Mouse (Mus musculus) gastrocnemius, postnatal 36 days (tissue): ENCODE results near the gene Tmem119. TPM values are rescaled to one million over a fixed set of nuclear protein-coding genes. Genes with fewer than 3 reads are reported as not detected.
"Not testable (repeated sequence)": the region's sequence is repeated elsewhere in the genome, so short reads cannot be mapped to it uniquely, and the experiment has no call there.

Experiments
- DNase-seq, 2 experiments: peaks; one replicate each; pipeline ENCODE4 v3.0.0; 2022
- intact Hi-C: fragments of 180-260 bp; cut with DNase I; formaldehyde crosslinking; loops from one replicate; pipeline ENCODE4 v1.15.1; 2025
- total RNA-seq, 2 experiments: library from RNA; stranded (reverse); gene quantifications; 2 replicates each; pipeline ENCODE4 v1.2.3; 2021

The Tmem119 gene
- total RNA-seq, 2 experiments from 2014 or later = 2.2 to 2.7 TPM

DNA sequence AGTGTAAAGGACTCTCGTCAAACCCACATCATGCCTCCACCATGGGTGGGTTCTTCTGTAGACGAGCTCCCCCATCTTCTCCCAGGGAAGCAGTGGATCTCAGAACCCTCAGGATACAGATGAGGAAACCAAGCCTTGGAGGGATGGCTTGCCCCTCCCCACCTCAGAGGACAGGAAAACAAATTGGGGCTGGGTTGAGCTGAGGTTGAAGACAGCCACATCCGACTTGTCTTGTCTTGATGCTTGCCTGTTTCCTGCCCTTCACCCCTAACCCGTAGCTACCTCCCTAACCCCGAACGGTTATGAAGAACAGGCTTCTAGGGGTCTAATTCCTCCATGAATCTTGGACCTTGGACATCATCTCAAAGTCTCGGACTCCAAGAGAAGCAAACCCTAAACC lies 25.2 kb upstream of the Tmem119 start:
- DNase-seq = no peak
- intact Hi-C loops = no loop called here

DNA sequence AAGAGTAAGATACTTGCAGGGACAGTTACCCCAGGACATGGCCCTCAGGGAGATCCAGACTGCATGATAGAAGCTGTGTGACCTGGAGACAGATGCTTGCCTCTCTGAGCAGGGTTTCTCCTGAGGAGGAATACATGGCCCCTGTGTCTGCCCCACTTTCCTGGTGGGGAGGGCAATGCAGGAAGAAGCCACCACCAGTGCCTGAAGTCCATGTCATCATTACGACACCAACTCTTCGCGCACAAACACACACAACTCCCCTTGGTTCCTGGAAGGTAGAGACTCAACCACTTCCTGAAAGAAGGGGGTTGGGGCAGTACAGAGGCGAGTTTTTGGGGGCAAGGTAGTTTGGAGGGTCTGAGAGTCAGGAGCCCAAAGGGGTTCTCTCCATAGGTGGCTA lies 23.9 kb upstream of the Tmem119 start:
- intact Hi-C loops = no loop called here
- DNase-seq = no peak

DNA sequence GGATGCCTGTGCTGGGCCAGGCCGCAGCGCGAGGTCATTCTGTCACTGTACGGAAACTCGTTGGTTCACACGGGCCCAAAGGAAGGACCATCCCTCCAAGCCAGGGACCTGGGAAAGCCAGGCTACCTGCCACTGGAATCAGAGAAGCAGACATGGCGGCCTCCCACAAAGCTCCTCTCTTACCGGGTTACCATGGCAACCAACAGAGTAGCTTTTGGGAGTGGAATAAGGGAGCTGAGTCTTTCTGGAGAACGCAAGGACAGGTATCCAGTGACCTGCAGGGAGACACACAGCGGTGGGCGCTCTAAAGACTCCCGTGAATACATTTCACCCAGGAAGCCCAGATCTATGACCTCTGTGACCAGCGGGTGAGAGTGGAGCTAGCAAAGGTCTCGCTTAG lies 18.3 kb upstream of the Tmem119 start:
- no peak for DNase-seq
- intact Hi-C loops = loop anchor here (10.0 kb wide), 1 partner anchor 454 kb away; no protein-coding TSS in a partner anchor

DNA sequence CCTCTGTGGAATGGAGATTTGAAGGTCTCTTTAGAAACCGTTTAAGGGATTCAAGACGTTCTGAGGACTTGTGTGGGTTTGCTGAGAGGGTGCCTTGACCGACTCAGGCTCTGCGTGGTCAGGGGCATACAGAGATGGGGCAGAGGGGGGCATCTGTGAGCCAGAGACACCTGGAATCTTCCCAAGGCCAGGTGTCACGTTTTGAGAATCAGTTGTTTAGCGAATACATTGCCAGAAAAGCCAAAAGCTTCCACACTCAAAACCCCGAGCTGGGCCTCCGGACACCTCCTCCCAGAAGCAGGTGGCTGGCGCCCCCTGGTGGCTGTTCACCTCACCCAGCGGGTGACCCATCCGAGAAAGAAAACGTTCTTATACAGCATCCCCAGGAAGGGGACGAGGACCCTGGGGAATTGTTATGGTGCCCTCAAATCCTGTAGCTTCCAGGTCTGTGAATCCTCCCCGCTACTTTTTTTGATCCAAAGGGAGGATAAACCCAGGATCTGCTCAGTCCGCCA lies 15.4 kb upstream of the Tmem119 start:
- intact Hi-C loops = loop anchor here (1.0 to 10.0 kb wide), 2 partner anchors 40 to 451 kb away; no protein-coding TSS in a partner anchor
- DNase-seq = peak; percentile 55 to 74

DNA sequence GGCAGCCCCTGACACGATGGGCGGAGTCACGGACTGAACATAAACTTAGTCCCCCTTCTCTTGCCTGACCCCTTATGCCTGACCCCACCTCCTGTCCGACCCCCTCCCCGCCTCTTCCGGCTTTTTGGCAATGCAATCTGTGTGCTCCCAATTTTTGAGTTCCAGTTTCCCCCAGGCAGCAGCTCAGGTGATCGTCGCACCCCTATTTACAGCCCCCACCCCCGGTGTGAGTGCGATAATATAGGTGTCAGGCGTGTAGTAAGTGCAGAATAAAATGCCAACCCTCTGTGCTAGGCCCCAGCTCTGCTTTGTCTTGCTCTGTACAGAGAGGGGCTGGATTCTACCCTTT lies 14.7 kb upstream of the Tmem119 start:
- no peak for DNase-seq
- intact Hi-C loops = loop anchor here (1.0 to 10.0 kb wide), 2 partner anchors 40 to 450 kb away; no protein-coding TSS in a partner anchor

DNA sequence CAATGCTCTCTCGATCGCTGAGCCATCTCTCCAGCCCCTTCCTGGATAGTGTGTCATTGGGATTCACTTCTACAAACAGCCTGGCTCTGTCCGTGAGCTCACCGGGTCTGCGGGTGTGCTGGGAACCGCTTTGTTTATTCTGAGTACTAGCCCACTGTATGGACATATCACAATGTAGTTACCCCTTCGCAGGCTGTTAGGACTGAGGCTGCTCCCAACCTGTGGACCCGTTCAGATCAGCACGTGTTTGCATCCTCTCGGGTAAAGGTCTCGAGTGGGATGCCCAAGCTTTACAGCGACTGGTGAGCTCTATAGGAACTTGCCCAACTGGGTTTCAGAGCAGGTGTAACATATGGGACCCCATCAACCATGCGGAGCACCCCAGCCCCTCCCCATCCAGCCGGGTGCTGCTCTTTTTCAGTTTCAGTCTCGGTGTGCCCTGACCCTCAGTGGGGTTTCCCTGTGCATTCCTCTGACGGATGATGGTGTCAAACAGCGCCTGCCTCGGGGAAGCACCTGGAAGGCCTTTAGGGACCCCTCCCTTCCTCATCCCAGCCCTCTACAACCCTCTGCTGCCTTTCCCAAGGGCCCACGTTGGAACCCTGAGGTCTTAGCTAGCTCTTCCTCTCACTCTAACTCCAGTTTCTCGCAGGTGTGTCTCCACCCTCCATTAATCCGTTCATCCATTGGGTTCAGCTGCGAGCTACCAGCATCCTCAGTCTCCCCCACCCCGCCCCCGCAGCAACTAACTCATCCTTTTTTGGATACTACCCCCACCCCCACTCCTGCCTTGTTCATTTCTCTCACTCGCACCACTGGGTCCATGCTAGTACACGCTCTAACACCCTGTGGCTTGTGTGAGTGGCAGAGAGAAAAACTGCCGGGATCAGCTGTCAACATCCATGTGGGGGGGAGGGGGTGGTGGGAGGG lies 14.1 kb upstream of the Tmem119 start:
- intact Hi-C loops = loop anchor here (1.0 to 10.0 kb wide), 2 partner anchors 39 to 450 kb away; no protein-coding TSS in a partner anchor
- DNase-seq = no peak

DNA sequence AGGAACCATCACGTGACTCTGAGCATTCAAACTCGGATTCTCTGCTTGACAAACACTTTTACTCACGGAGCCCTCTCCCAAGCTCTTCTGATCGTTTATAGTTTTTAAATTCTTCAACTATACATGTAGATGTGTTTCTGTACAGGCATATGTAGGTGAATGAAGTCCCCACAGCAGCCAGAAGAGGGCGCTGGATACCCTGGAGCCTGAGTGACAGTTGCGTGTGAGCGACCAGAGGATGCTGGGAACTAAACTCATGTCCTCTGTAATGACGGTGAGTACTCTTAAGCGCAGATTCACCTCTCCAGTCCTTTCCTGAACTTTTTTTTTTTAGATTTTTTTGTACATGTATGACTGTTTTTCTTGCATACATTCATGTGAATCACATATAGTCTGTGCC lies 13.3 kb upstream of the Tmem119 start:
- no peak for DNase-seq
- intact Hi-C loops = loop anchor here (10.0 kb wide), 1 partner anchor 449 kb away; no protein-coding TSS in a partner anchor

DNA sequence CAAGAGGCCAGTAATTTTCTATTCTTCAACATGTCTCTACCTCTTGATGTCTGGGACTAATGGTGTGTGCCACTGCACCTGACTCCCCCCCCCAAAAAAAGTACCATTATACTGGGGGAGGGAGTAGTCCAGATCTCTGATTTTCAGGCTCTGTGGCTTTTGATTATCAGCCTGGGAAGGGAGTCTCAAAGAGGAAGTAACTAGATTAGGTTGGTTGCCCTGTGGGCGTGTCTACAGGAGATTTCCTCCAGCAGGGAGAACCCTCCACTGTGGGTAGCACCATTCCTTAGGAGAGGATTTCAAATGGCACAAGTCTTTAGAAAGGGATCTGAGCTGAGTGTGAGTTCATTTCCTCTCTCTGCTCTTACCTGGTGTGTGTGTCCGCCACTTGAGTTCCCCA lies 12.3 kb upstream of the Tmem119 start:
- no peak for DNase-seq
- intact Hi-C loops = loop anchor here (10.0 kb wide), 1 partner anchor 448 kb away; no protein-coding TSS in a partner anchor

DNA sequence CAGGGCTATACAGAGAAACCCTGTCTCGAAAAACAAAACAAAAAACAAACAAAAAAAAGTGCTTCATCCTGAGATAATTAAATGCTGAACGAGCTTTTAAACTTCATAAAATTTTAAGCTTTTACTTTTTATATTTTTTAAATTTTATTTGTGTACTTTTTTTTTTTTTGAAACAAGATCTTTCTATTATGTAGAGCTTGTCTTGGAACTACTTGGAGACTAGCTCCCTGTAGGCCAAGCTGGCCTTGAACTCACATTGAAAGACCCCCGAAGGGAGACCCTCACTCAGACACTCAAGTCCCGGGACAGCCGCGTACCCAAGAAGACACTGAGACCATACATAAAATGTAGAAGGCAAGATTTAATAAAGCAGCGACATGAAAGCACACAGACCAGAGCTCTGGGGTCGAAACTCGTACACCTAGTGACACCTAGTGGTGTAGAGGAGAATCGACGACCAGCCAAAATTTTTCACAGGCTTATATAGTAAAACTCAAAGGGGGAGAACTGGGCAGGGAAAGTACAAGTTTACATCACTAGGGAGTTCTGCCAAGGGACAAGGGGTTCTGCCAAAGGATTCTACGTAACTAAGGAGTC lies 11.6 kb upstream of the Tmem119 start:
- intact Hi-C loops = loop anchor here (10.0 kb wide), 1 partner anchor 447 kb away; no protein-coding TSS in a partner anchor
- not testable (repeated sequence) for DNase-seq

DNA sequence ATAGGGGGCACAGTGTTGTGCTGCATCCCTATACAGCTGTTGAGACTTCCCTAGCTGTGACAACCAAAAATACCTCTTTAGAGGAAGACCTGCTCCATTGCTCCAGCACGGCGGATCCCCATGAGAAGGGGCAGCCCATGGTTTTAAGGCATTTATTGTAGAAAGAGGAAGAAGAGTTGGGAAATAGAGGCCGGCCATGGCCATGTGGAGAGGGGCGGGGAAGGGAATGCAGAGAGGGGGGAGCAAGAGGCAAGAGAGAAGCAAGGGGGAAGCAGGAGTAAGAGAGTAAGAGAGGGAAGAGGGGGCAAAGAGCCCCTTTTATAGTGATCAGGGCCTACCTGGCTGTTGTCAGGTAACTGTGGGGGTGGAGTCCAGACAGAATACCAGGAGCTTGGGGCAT lies 9.8 kb upstream of the Tmem119 start:
- intact Hi-C loops = loop anchor here (10.0 kb wide), 1 partner anchor 445 kb away; no protein-coding TSS in a partner anchor
- DNase-seq = no peak

DNA sequence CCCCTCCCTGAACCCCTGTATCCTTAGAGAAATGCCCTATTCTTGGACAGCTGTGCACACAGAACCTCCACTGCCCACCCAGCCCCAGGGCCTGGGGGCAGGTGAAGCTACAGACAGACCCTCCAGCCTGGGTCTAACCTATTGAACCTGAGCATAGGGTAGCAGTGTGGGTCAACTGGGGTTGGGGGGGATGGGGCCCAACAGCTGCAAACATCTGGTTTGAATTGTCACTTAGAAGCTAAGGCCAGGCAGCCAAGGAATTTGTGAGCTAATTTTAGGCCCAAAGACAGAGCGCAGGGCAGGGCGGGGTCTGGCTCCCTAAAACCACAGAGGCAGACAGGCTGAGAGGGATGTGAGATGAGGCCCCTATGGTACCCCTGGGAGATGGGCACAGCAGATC lies 7.9 kb upstream of the Tmem119 start:
- no peak for DNase-seq
- intact Hi-C loops = no loop called here

DNA sequence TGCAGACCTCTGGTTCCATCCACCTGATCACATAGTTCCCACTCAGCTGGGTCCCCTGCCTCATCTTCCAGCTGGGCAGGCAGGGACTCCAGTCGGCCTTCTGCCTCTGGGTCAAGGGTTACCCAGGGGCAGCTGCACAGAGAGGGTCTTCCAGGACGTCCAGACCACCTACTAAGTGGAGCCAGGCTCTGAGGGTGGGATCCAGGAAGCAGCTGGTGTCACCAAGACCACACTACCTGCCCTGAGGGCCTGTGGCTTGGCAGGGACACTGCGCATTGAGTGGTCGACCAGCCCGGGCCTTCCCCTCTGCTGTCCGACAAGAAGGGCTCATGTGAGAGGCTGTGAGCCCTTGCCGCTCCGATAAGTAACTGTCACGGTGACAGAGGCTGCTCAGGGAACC lies 7.4 kb upstream of the Tmem119 start:
- intact Hi-C loops = no loop called here
- DNase-seq = no peak

DNA sequence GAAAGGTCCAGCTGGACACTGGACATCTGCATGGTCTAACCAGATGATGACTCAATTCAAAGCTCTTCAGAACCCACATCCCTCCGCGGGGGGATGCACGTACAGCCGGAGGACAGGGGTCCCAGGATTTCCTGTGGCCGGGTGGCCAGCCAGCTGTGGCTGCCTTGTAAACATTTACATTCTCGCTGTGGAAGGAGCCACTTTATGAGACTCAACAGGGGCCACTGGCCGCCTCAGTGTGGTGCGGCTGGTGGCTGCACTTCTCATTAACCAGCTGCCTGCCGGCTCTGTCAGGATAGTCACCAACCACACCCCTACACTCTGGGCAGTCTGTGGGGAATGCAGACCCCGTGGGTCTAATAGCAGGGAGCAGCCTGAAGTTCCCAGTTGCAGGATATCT lies 6.1 kb upstream of the Tmem119 start:
- intact Hi-C loops = no loop called here
- DNase-seq = no peak

DNA sequence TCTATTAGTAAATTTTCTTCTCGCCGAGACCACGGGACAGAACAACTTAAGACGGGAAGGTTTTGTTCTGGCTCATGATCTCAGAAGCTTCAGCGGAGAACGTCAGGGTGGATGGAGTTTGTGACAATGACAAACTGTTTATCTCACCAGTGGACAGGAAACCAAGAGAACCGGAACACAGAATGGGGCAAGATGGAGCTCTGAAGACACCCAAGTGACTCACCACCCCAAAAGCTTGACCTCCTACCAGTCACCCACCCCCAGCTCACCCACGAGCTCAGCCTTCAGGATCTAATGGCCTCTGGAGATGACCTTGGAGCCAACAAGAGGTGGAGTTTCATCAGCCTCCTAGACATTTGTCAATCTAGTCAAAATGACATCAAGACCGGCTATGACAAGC lies 5.0 kb upstream of the Tmem119 start:
- intact Hi-C loops = no loop called here
- no peak for DNase-seq

DNA sequence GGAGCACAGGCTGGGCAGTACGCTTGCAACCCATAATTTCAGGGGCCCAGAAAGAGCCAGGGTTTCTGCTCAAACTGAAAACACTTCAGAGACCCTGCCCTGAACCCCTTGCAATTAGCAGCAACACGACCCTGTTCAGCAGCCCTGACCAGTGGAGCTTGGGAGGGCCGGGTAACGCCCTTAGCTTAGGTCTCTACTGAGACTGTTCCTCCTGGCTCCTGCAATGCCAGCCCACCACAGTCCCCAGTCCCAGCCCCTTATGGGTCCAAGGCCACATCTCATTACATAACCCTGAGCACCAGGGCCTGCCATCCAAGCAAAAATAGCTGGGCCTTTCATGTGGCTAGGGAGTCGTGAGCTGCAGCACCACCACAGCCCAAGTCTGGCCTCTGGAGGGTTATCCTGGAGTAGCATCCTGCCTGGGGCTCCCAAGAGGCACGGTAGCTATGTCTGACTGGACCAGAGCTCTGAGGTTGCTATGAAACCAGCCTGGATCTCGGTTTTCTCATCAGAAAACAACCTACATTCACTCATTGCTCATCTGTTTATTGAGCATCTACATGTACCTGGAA lies 4.2 kb upstream of the Tmem119 start:
- no peak for DNase-seq
- intact Hi-C loops = no loop called here

DNA sequence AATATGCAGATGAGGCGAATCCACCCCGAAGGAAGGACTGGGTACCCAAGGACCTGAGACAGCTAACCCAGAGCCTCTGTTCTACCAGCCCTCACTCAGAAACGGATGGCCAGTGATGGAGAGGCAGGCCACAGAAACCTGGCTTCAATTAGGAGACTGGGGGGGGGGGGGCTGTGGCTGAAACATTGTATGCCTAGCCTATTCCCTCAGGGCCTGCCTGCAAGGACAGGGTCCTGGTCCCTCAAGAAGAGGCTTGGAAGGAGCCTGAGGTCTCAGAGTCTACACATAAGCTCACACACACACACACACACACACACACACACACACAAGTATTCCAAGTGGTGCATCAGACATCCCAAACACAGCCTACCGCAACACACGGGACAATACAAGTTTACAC lies 625 bp downstream of the Tmem119 start:
- intact Hi-C loops = no loop called here
- no peak for DNase-seq

DNA sequence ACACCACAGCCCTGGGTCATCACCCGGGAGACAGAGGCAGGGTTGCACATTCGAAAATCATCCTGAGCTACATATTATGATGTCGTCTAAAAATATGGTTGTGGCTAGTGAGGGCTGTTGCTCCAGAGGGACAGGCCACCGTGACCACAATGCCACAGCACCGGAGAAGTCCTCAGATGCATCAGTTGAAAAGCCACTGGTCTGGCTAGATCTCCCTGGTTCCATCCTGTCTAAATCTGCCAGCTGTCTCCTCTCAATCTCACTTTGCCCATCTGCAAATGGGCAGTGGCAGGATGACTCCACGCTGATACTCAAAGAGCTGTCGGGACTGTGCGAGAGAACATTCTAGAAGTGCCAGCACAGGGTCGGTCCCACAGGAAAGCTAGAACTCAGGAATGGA lies 1.8 kb downstream of the Tmem119 start:
- DNase-seq = no peak
- intact Hi-C loops = no loop called here

DNA sequence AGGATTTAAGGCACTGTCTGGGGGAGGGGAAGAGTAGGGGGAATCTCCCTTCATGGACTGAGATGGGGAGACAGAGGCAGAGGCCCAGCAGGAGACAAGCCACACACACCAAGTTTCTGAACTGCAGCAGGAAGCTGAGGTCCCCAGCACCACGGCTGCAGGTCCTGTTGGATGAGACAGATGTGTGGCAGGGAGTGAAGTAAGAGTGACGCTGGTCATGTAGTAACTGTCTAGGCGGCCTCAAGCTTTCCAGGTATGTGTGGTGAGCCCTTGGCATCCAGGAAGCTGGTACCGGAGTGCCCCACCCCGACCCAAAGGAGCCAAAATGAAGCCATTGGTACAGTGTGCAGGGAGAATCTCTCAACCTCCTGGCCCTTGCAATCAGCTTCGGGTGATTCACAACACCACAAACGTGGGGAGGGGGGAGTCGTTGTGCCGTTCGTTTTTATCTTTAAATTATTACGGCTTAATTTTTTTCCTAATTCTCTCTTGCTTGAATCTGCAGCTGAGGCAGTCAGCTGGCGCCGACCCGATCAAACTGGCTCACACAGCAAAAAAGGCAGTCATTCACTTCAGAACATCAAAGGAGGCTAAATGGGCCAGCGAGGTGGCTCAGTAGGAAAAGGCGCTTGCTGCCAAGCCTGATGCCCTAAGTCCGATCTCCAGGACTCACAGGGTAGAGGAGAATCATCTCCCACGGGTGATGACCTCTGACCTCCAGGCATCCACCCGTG lies 3.0 kb downstream of the Tmem119 start:
- intact Hi-C loops = no loop called here
- DNase-seq = no peak

DNA sequence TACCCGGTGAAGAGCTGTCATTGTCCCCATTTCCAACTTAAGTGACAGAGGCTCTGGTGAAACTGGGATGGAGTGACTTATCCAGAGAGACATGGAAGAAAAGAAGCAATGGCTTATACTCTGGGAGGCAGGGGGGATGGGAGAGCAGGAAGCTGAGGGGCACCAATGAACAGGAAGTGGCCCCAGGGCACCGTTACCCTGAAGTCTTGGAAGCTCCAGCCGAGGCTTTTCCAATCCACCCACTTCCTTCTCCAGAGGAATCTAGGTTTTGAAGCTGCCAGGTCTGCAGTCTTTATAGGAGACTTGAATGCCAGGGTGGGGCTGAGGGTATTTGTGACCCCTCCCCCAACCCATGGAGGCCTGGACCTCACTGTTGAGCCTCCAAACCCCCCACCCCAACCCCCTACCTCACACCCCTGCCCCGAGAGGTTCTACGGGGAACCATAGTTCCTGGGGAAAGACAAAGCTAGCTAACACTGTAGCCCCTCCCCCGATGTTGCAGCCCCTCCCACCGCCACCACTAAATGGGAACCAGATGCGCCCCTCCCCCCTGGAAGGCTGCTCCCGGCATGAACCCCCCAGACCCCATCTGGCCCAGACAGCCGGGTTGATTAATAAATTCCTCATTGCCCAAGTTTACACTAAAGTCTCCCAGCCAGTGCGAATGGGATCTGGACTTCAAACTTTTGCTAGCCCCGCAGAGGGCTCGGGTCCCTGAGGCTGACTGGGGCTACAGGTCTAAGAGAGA lies 3.7 kb downstream of the Tmem119 start:
- no peak for DNase-seq
- intact Hi-C loops = no loop called here
